Comparison of ENCODE assay signal across 25 mouse cellular contexts in genomic region chr2:91321923-91322322, GRCm38 (mm10).
"Had no signal": no experiment of that assay in that cellular context is flagged by ENCODE, and none has a peak within 500 bp of the region (broad histone marks: within the 10 kb centered on the region; RNA-seq: fewer than 3 reads in every experiment).

No protein-coding gene starts in this region.

- ATAC-seq: forebrain, embryonic 15.5 days; forebrain, postnatal 0 days; hindbrain, embryonic 16.5 days; inflammation-experienced regulatory T-cells, adult 6 months had no signal

- H3K36me3 ChIP-seq: forebrain, embryonic 15.5 days; heart, embryonic 15.5 days; limb, embryonic 13.5 days; limb, embryonic 15.5 days had no signal

- H3K9ac ChIP-seq: forebrain, embryonic 15.5 days; forebrain, postnatal 0 days; heart, embryonic 13.5 days; heart, embryonic 15.5 days; hindbrain, embryonic 12.5 days; hindbrain, embryonic 14.5 days; limb, embryonic 13.5 days; limb, embryonic 15.5 days had no signal

- H3K27me3 ChIP-seq: forebrain, embryonic 15.5 days; heart, embryonic 13.5 days; heart, embryonic 15.5 days; hindbrain, embryonic 12.5 days; limb, embryonic 13.5 days; limb, embryonic 15.5 days had no signal

- H3K9me3 ChIP-seq: forebrain, embryonic 15.5 days; heart, embryonic 13.5 days; heart, embryonic 15.5 days; hindbrain, embryonic 12.5 days; limb, embryonic 13.5 days; limb, embryonic 15.5 days had no signal

- DNase-seq: forebrain, postnatal 0 days; gastrocnemius, postnatal 14 days; gastrocnemius, postnatal 36 days; heart, adult 11 months; heart, adult 2 months; heart, postnatal 14 days; heart, postnatal 36 days; kidney, adult 18-20 months; kidney, adult 8-10 months; kidney, postnatal 10 days; kidney, postnatal 25 days; kidney, postnatal 4 days; layer of hippocampus, postnatal 36 days; left cerebral cortex, postnatal 4 days had no signal

- H3K4me2 ChIP-seq: forebrain, embryonic 15.5 days; heart, embryonic 11.5 days; heart, embryonic 13.5 days; heart, embryonic 15.5 days; hindbrain, embryonic 12.5 days; hindbrain, embryonic 14.5 days; limb, embryonic 13.5 days; limb, embryonic 15.5 days had no signal

- H3K4me1 ChIP-seq: heart, embryonic 13.5 days; heart, embryonic 15.5 days; limb, embryonic 13.5 days had no signal

- H3K27ac ChIP-seq: forebrain, embryonic 15.5 days; heart, adult 2 months; heart, embryonic 13.5 days; heart, embryonic 15.5 days; hindbrain, embryonic 12.5 days; hindbrain, embryonic 14.5 days; limb, embryonic 13.5 days; limb, embryonic 15.5 days had no signal

- H3K4me3 ChIP-seq: forebrain, embryonic 15.5 days; heart, adult 2 months; heart, embryonic 13.5 days; heart, embryonic 15.5 days; hindbrain, embryonic 12.5 days; layer of hippocampus, adult 2 months; limb, embryonic 13.5 days; limb, embryonic 15.5 days had no signal
